21 mouse cellular contexts compared by ENCODE assay signal in the genomic region with DNA sequence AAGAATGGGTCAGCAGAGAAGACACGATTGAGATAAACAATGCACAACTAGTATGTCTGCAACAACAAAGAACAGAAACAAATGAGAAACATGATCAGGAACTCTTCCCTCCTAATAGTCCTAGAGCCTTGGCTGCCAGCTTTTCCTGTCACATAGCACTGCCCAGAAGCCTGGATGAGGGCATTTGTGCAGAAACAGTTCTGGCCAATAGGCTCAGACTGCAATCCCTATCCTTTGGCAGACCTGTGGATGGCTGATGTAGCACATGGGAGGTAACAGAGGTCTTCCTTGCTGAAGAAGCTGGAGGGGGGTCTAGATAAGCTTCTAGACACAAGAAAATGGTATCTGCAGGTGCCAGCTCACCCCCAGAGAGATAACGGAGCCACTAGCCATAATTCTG.
A peak's percentile ranks its signal among the peaks of the same experiment; 100 is the strongest.
DNase-seq lines count a peak whose midpoint lies in the region; ATAC-seq and TF ChIP-seq lines count a peak whose summit lies in the region.
"Had no signal": no experiment of that assay in that cellular context is flagged by ENCODE, and none has a peak within 500 bp of the region (broad histone marks: within the 10 kb centered on the region; RNA-seq: fewer than 3 reads in every experiment).

No protein-coding gene starts in this region.

- TF ChIP-seq CTCF in heart, adult 2 months (IDR thresholded peaks at IDR 0.05) = no peak
- TF ChIP-seq CTCF in hindbrain, postnatal 0 days (IDR thresholded peaks at IDR 0.05; ENCODE audit: low read depth) = no peak

- 72% methylated on average over 2 of the region's 2 CpGs for WGBS in heart, adult 2 months
- WGBS in hindbrain, postnatal 0 days = 76% methylated on average over 2 of the region's 2 CpGs
- 84% methylated on average over 2 of the region's 2 CpGs for WGBS in hindbrain, embryonic 13.5 days
- WGBS in neural tube, embryonic 15.5 days = 83% methylated on average over 2 of the region's 2 CpGs

- intact Hi-C loops in heart, adult 2 months (cut with DNase I) = loop anchor here (10.0 kb wide), 2 partner anchors 213 to 293 kb away; no protein-coding TSS in a partner anchor

- H3K27me3 ChIP-seq in heart, adult 2 months (ENCODE audit: control insufficient read depth, insufficient read depth, low read length) = 0 out of 2 replicates have a peak, but pooled peaks cover 2% of the 10 kb centered on the region
- no peaks in the 10 kb centered on the region for H3K27me3 ChIP-seq in hindbrain, postnatal 0 days (ENCODE audit: insufficient read depth, low read length)
- no peaks in the 10 kb centered on the region for H3K27me3 ChIP-seq in hindbrain, embryonic 13.5 days
- no peaks in the 10 kb centered on the region for H3K27me3 ChIP-seq in neural tube, embryonic 15.5 days (replicated peaks)
- H3K27me3 ChIP-seq: embryonic facial prominence, embryonic 13.5 days; heart, embryonic 13.5 days had no signal

- peak; percentile 34 to 42 for DNase-seq in cerebellum, postnatal 10 days
- no peak for DNase-seq in cerebellum, postnatal 36 days
- DNase-seq in heart, adult 2 months = no peak
- no peak for DNase-seq in heart, adult 18-20 months
- no peak for DNase-seq in hindbrain, postnatal 0 days (ENCODE audit: low spot score)
- peak; percentile 10 for DNase-seq in neural tube, embryonic 10.5 days (ENCODE audit: extremely low spot score, low spot score)
- DNase-seq: adrenal gland, postnatal 10 days; cerebellum, adult 18-20 months; cerebellum, postnatal 25 days; gastrocnemius, postnatal 14 days; heart, postnatal 36 days; kidney, adult 8-10 months had no signal

- no peak for TF ChIP-seq EP300 in heart, adult 2 months (IDR thresholded peaks at IDR 0.05; ENCODE audit: insufficient read depth, low read depth, low read length)

- TF ChIP-seq POLR2A in heart, adult 2 months (IDR thresholded peaks at IDR 0.05; ENCODE audit: insufficient read depth, low read depth, low read length) = no peak

- no peaks in the 10 kb centered on the region for H3K9me3 ChIP-seq in hindbrain, postnatal 0 days (ENCODE audit: low read length)
- H3K9me3 ChIP-seq in hindbrain, embryonic 13.5 days = no peaks in the 10 kb centered on the region
- no peaks in the 10 kb centered on the region for H3K9me3 ChIP-seq in neural tube, embryonic 15.5 days (replicated peaks)
- H3K9me3 ChIP-seq: embryonic facial prominence, embryonic 13.5 days; forebrain, embryonic 12.5 days; G1E; heart, embryonic 13.5 days had no signal

- peak overlapping the region; percentile 41; the same call in 1 of the 2 replicates for H3K27ac ChIP-seq in heart, adult 2 months
- H3K27ac ChIP-seq in hindbrain, postnatal 0 days = no peak overlapping the region
- no peak overlapping the region for H3K27ac ChIP-seq in hindbrain, embryonic 13.5 days
- H3K27ac ChIP-seq in neural tube, embryonic 15.5 days (replicated peaks) = no peak overlapping the region
- H3K27ac ChIP-seq: embryonic facial prominence, embryonic 13.5 days; forebrain, embryonic 12.5 days; heart, embryonic 13.5 days had no signal

- no peak overlapping the region for H3K4me2 ChIP-seq in hindbrain, postnatal 0 days (ENCODE audit: low read depth, low read length)
- H3K4me2 ChIP-seq in hindbrain, embryonic 13.5 days = no peak overlapping the region
- no peak overlapping the region for H3K4me2 ChIP-seq in neural tube, embryonic 15.5 days
- H3K4me2 ChIP-seq: embryonic facial prominence, embryonic 13.5 days; forebrain, embryonic 12.5 days; heart, embryonic 13.5 days had no signal

- H3K4me3 ChIP-seq in heart, adult 2 months = no peak overlapping the region
- H3K4me3 ChIP-seq in hindbrain, postnatal 0 days (ENCODE audit: low read length) = no peak overlapping the region
- H3K4me3 ChIP-seq in hindbrain, embryonic 13.5 days = no peak overlapping the region
- no peak overlapping the region for H3K4me3 ChIP-seq in neural tube, embryonic 15.5 days (replicated peaks)
- H3K4me3 ChIP-seq: embryonic facial prominence, embryonic 13.5 days; forebrain, embryonic 12.5 days; heart, embryonic 13.5 days had no signal

- peaks cover 13% of the 10 kb centered on the region for H3K4me1 ChIP-seq in heart, adult 2 months (ENCODE audit: control insufficient read depth, insufficient read depth, low read length)
- H3K4me1 ChIP-seq in hindbrain, postnatal 0 days (ENCODE audit: insufficient read depth, low read length) = 0 out of 2 replicates have a peak, but pooled peaks cover 3% of the 10 kb centered on the region
- peaks cover 56% of the 10 kb centered on the region for H3K4me1 ChIP-seq in hindbrain, embryonic 13.5 days (replicated peaks)
- peaks cover 67% of the 10 kb centered on the region for H3K4me1 ChIP-seq in neural tube, embryonic 15.5 days

- peak; percentile 56; the same call in 1 of the 2 replicates for ATAC-seq in hindbrain, postnatal 0 days
- ATAC-seq in hindbrain, embryonic 13.5 days (ENCODE audit: low FRiP score) = no peak
- no peak for ATAC-seq in neural tube, embryonic 15.5 days (ENCODE audit: low FRiP score)
- ATAC-seq: CD4-positive, CD25-positive, alpha-beta regulatory T cell, adult 4 months; forebrain, embryonic 16.5 days; intestine, embryonic 16.5 days had no signal

- H3K36me3 ChIP-seq in heart, adult 2 months (ENCODE audit: control insufficient read depth, insufficient read depth, low read length) = peaks cover 13% of the 10 kb centered on the region
- H3K36me3 ChIP-seq in hindbrain, postnatal 0 days (ENCODE audit: insufficient read depth, low read length) = no peaks in the 10 kb centered on the region
- H3K36me3 ChIP-seq in hindbrain, embryonic 13.5 days = no peaks in the 10 kb centered on the region
- H3K36me3 ChIP-seq in neural tube, embryonic 15.5 days = no peaks in the 10 kb centered on the region
- H3K36me3 ChIP-seq: embryonic facial prominence, embryonic 13.5 days; forebrain, embryonic 12.5 days; G1E; heart, embryonic 13.5 days had no signal

- no peak overlapping the region for H3K9ac ChIP-seq in heart, adult 2 months (ENCODE audit: low read depth, low read length)
- H3K9ac ChIP-seq in hindbrain, postnatal 0 days (replicated peaks; ENCODE audit: low read length) = no peak overlapping the region
- H3K9ac ChIP-seq in hindbrain, embryonic 13.5 days = no peak overlapping the region
- no peak overlapping the region for H3K9ac ChIP-seq in neural tube, embryonic 15.5 days (replicated peaks)
- H3K9ac ChIP-seq: embryonic facial prominence, embryonic 13.5 days; forebrain, embryonic 12.5 days; heart, embryonic 13.5 days had no signal

- H3K79me2 ChIP-seq in heart, adult 2 months (replicated peaks; ENCODE audit: control insufficient read depth, insufficient read depth, low read length) = no peaks in the 10 kb centered on the region

Comparison
In these comparisons a context has a peak if more than half of its experiments do, and no peak if none do; other contexts are left out.
1. DNase-seq: peak in cerebellum, postnatal 10 days (2 of 2) and neural tube, embryonic 10.5 days (single experiment); none in cerebellum, postnatal 36 days (0 of 2), heart, adult 2 months (0 of 2), heart, adult 18-20 months (0 of 2) and hindbrain, postnatal 0 days (single experiment).